In genomic region chr14:36989784-36990183, GRCm38 (mm10) we compare ENCODE assay signal across 21 mouse cellular contexts. TPM values are rescaled to one million over a fixed set of nuclear protein-coding genes. Genes with fewer than 3 reads are reported as not detected.
DNase-seq lines count a peak whose midpoint lies in the region; ATAC-seq and TF ChIP-seq lines count a peak whose summit lies in the region.
"Had no signal": no experiment of that assay in that cellular context is flagged by ENCODE, and none has a peak within 500 bp of the region (broad histone marks: within the 10 kb centered on the region; RNA-seq: fewer than 3 reads in every experiment).

No protein-coding gene starts in this region.

- H3K27ac ChIP-seq in liver, embryonic 12.5 days = no peak overlapping the region
- no peak overlapping the region for H3K27ac ChIP-seq in liver, postnatal 0 days (ENCODE audit: low read depth)
- H3K27ac ChIP-seq in heart, embryonic 10.5 days = no peak overlapping the region
- no peak overlapping the region for H3K27ac ChIP-seq in heart, embryonic 11.5 days (ENCODE audit: low read depth, low read length)
- H3K27ac ChIP-seq: forebrain, embryonic 15.5 days; heart, adult 2 months; liver, embryonic 14.5 days; midbrain, embryonic 13.5 days; neural tube, embryonic 12.5 days had no signal

- no peak for TF ChIP-seq CTCF in liver, postnatal 0 days (IDR thresholded peaks at IDR 0.05; ENCODE audit: low read depth)

- ATAC-seq in liver, embryonic 12.5 days = 0 out of 2 replicates have a peak, but pooled peaks have one; percentile 24
- no peak for ATAC-seq in liver, postnatal 0 days
- ATAC-seq in heart, embryonic 11.5 days (replicated peaks; ENCODE audit: insufficient number of reproducible peaks, low FRiP score, low TSS enrichment) = no peak
- ATAC-seq: forebrain, embryonic 15.5 days; midbrain, embryonic 13.5 days had no signal

- H3K4me3 ChIP-seq in liver, embryonic 12.5 days = no peak overlapping the region
- H3K4me3 ChIP-seq in liver, postnatal 0 days (ENCODE audit: low read depth, low read length) = no peak overlapping the region
- H3K4me3 ChIP-seq in heart, embryonic 10.5 days = no peak overlapping the region
- no peak overlapping the region for H3K4me3 ChIP-seq in heart, embryonic 11.5 days (ENCODE audit: low read depth, low read length)
- H3K4me3 ChIP-seq: forebrain, embryonic 15.5 days; heart, adult 2 months; midbrain, embryonic 13.5 days; neural tube, embryonic 12.5 days had no signal

- TF ChIP-seq EP300 in liver, postnatal 0 days (IDR thresholded peaks at IDR 0.05; ENCODE audit: low read depth) = no peak

- no peaks in the 10 kb centered on the region for H3K9me3 ChIP-seq in liver, embryonic 12.5 days (replicated peaks)
- no peaks in the 10 kb centered on the region for H3K9me3 ChIP-seq in liver, postnatal 0 days (ENCODE audit: low read length)
- no peaks in the 10 kb centered on the region for H3K9me3 ChIP-seq in heart, embryonic 10.5 days
- no peaks in the 10 kb centered on the region for H3K9me3 ChIP-seq in heart, embryonic 11.5 days (replicated peaks; ENCODE audit: control insufficient read depth, low read length)
- H3K9me3 ChIP-seq: forebrain, embryonic 15.5 days; midbrain, embryonic 13.5 days; neural tube, embryonic 12.5 days had no signal

- no peaks in the 10 kb centered on the region for H3K27me3 ChIP-seq in liver, embryonic 12.5 days (replicated peaks)
- H3K27me3 ChIP-seq in liver, postnatal 0 days (ENCODE audit: insufficient read depth, low read length) = no peaks in the 10 kb centered on the region
- H3K27me3 ChIP-seq in heart, embryonic 10.5 days (ENCODE audit: insufficient read depth, poor library complexity, severe bottlenecking) = no peaks in the 10 kb centered on the region
- H3K27me3 ChIP-seq in heart, embryonic 11.5 days (ENCODE audit: control insufficient read depth, insufficient read depth, low read length) = no peaks in the 10 kb centered on the region
- H3K27me3 ChIP-seq: forebrain, embryonic 15.5 days; midbrain, embryonic 13.5 days; neural tube, embryonic 12.5 days had no signal

- no peaks in the 10 kb centered on the region for H3K4me1 ChIP-seq in liver, embryonic 12.5 days
- no peaks in the 10 kb centered on the region for H3K4me1 ChIP-seq in liver, postnatal 0 days (ENCODE audit: insufficient read depth)
- no peaks in the 10 kb centered on the region for H3K4me1 ChIP-seq in heart, embryonic 10.5 days
- H3K4me1 ChIP-seq in heart, embryonic 11.5 days (ENCODE audit: control insufficient read depth, insufficient read depth, low read length) = no peaks in the 10 kb centered on the region
- H3K4me1 ChIP-seq: forebrain, embryonic 15.5 days; midbrain, embryonic 13.5 days; neural tube, embryonic 12.5 days had no signal

- DNase-seq in liver, postnatal 0 days = no peak
- DNase-seq in kidney, adult 8-10 months = peak; percentile 85 to 88
- peak; percentile 81 to 83 for DNase-seq in kidney, postnatal 25 days
- DNase-seq in heart, embryonic 10.5 days (ENCODE audit: low spot score) = no peak
- no peak for DNase-seq in spleen, adult 12 weeks (ENCODE audit: low spot score)
- DNase-seq: adrenal gland, adult 2 months; B cell, adult 2 months; cerebellum, adult 9-11 months; gastrocnemius, postnatal 25 days; heart, adult 2 months; lung, postnatal 10 days; right cerebral cortex, adult 18-20 months; spleen, adult 18-20 months; thymus, postnatal 36 days had no signal

- no peak overlapping the region for H3K4me2 ChIP-seq in liver, embryonic 12.5 days
- H3K4me2 ChIP-seq in liver, postnatal 0 days (ENCODE audit: low read depth, low read length) = no peak overlapping the region
- H3K4me2 ChIP-seq in heart, embryonic 11.5 days = no peak overlapping the region
- H3K4me2 ChIP-seq: forebrain, embryonic 15.5 days; midbrain, embryonic 13.5 days; neural tube, embryonic 12.5 days had no signal

- H3K36me3 ChIP-seq in liver, embryonic 12.5 days = no peaks in the 10 kb centered on the region
- no peaks in the 10 kb centered on the region for H3K36me3 ChIP-seq in liver, postnatal 0 days (replicated peaks; ENCODE audit: insufficient read depth, low read length)
- no peaks in the 10 kb centered on the region for H3K36me3 ChIP-seq in heart, embryonic 10.5 days
- H3K36me3 ChIP-seq in heart, embryonic 11.5 days (ENCODE audit: control insufficient read depth, insufficient read depth, low read length) = no peaks in the 10 kb centered on the region
- H3K36me3 ChIP-seq: forebrain, embryonic 15.5 days; midbrain, embryonic 13.5 days; neural tube, embryonic 12.5 days had no signal

- no peak overlapping the region for H3K9ac ChIP-seq in liver, embryonic 12.5 days
- no peak overlapping the region for H3K9ac ChIP-seq in liver, postnatal 0 days (replicated peaks)
- H3K9ac ChIP-seq in heart, embryonic 11.5 days (ENCODE audit: low read depth, low read length) = no peak overlapping the region
- H3K9ac ChIP-seq: forebrain, embryonic 15.5 days; liver, embryonic 14.5 days; midbrain, embryonic 13.5 days; neural tube, embryonic 12.5 days had no signal

RNA-seq across cellular contexts. Expression of gene Ccser2, which starts 21.2 kb away (rescaled TPM):
- 6.5 and 7.6 TPM in 2 replicates for polyA plus RNA-seq in liver, embryonic 12.5 days (2016; fragmentation: Nextera tagmentation; extraction: Ambion mirVana)
- polyA plus RNA-seq in liver, postnatal 0 days (2015; fragmentation: Nextera tagmentation; extraction: Ambion mirVana) = 11.8 and 16.6 TPM in 2 replicates
- polyA plus RNA-seq in heart, embryonic 10.5 days (2016; fragmentation: Nextera tagmentation; extraction: Ambion mirVana) = 29.4 and 38.8 TPM in 2 replicates
- polyA plus RNA-seq in heart, embryonic 11.5 days (2014; fragmentation: Nextera tagmentation; extraction: Ambion mirVana) = 36.0 and 39.0 TPM in 2 replicates

RNA-seq across cellular contexts. Expression of gene Rgr, which starts 59.0 kb away (rescaled TPM):
- polyA plus RNA-seq in liver, embryonic 12.5 days (2016; fragmentation: Nextera tagmentation; extraction: Ambion mirVana) = not detected in 2 replicates
- polyA plus RNA-seq in liver, postnatal 0 days (2015; fragmentation: Nextera tagmentation; extraction: Ambion mirVana) = not detected in 2 replicates
- polyA plus RNA-seq in heart, embryonic 10.5 days (2016; fragmentation: Nextera tagmentation; extraction: Ambion mirVana) = not detected in 2 replicates
- polyA plus RNA-seq in heart, embryonic 11.5 days (2014; fragmentation: Nextera tagmentation; extraction: Ambion mirVana) = not detected in 2 replicates
- polyA plus RNA-seq: adrenal gland, adult 2 months; forebrain, embryonic 15.5 days; heart, adult 2 months; heart, embryonic 16.5 days; liver, embryonic 14.5 days; midbrain, embryonic 13.5 days; neural tube, embryonic 12.5 days had no signal

Comparison
In these comparisons a context has a peak if more than half of its experiments do, and no peak if none do; other contexts are left out.
1. DNase-seq: peak in kidney, adult 8-10 months (2 of 2) and kidney, postnatal 25 days (2 of 2); none in liver, postnatal 0 days (single experiment), heart, embryonic 10.5 days (single experiment) and spleen, adult 12 weeks (single experiment).